Mouse (Mus musculus) midbrain, embryonic 13.5 days (tissue): ENCODE measurements around the gene Ggact. TPM values are rescaled to one million over a fixed set of nuclear protein-coding genes. Genes with fewer than 3 reads are reported as not detected.
A peak's percentile ranks its signal among the peaks of the same experiment; 100 is the strongest.

Experiments used
- ATAC-seq: fragments of 200-750 bp; cut with Nextera tagmentation; 2 replicates; pipeline ENCODE4 v1.8.0; 2017; ENCODE audit warnings: mild to moderate bottlenecking, moderate TSS enrichment, moderate library complexity
- H3K27ac ChIP-seq: fragments of 300-500 bp; sonication (generic); 2 replicates; pipeline ENCODE4 v1.5.1; 2015; ENCODE audit warnings: inconsistent platforms, mild to moderate bottlenecking, moderate library complexity
- H3K27me3 ChIP-seq: fragments of 300-500 bp; sonication (generic); 2 replicates; pipeline ENCODE4 v1.6.1; 2015; ENCODE audit warnings: mild to moderate bottlenecking, inconsistent platforms
- H3K36me3 ChIP-seq: fragments of 300-500 bp; sonication (generic); 2 replicates; pipeline ENCODE4 v1.6.1; 2015; ENCODE audit warnings: mild to moderate bottlenecking, inconsistent platforms
- H3K4me1 ChIP-seq: fragments of 300-500 bp; sonication (generic); replicated peaks from 2 replicates; pipeline ENCODE4 v1.6.1; 2015; ENCODE audit warnings: inconsistent platforms
- H3K4me2 ChIP-seq: fragments of 300-500 bp; sonication (generic); replicated peaks from 2 replicates; pipeline ENCODE4 v1.6.1; 2015; ENCODE audit warnings: moderate library complexity, mild to moderate bottlenecking, inconsistent platforms
- H3K4me3 ChIP-seq: fragments of 300-500 bp; sonication (generic); replicated peaks from 2 replicates; pipeline ENCODE4 v1.5.1; 2015; ENCODE audit warnings: mild to moderate bottlenecking, inconsistent platforms
- H3K9ac ChIP-seq: fragments of 300-500 bp; sonication (generic); replicated peaks from 2 replicates; pipeline ENCODE4 v1.6.1; 2015; ENCODE audit warnings: mild to moderate bottlenecking, inconsistent platforms
- H3K9me3 ChIP-seq: fragments of 300-500 bp; sonication (generic); 2 replicates; pipeline ENCODE4 v1.6.1; 2016; ENCODE audit warnings: mild to moderate bottlenecking, inconsistent platforms
- WGBS: fragments of 180-500 bp; shearing (Covaris S2); methylation state at CpG from one replicate; pipeline ENCODE4 v1.1.7; 2015; 5-methylcytosine and 5-hydroxymethylcytosine counted together
- polyA plus RNA-seq: library from polyadenylated mRNA; unstranded; fragments of >200 nt; fragmentation: Nextera tagmentation; extraction: Ambion mirVana; gene quantifications from 2 replicates; pipeline ENCODE4 v1.2.1, GENCODE M21; 2015

Gene Ggact
- polyA plus RNA-seq, 1 experiment from 2014 or later, result 4.7 TPM

DNA sequence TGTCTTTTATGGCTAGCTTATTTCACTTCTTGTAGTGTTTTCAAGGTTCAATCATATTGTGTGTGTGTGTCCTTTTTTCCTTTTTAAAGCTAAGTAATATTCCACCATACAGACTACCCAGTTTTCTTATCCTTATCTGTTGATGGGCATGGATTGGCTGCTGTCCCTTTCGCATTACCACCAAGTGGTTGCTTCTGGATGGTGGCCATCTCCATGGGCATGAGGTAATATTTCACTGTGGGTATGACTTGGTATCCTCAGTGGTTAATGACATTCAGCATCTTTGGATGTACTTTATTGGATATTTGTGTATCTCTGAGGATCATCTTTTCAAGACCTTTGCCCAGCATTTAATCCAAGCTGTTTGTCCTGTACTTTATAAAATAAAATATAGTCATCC, 17.5 kb downstream of the Ggact start:
- Histone ChIP-seq H3K27me3 (no peaks in the 10 kb centered on the region), H3K9me3 (no peaks in the 10 kb centered on the region), H3K27ac (no peak overlapping the region), H3K4me2 (no peak overlapping the region), H3K4me1 (no peaks in the 10 kb centered on the region), H3K4me3 (no peak overlapping the region), H3K36me3 (peaks cover 6% of the 10 kb centered on the region; the same call in 1 of the 2 replicates), H3K9ac (no peak overlapping the region)
- no peak for ATAC-seq
- 100% methylated on average over 1 of the region's 1 CpGs for WGBS

DNA sequence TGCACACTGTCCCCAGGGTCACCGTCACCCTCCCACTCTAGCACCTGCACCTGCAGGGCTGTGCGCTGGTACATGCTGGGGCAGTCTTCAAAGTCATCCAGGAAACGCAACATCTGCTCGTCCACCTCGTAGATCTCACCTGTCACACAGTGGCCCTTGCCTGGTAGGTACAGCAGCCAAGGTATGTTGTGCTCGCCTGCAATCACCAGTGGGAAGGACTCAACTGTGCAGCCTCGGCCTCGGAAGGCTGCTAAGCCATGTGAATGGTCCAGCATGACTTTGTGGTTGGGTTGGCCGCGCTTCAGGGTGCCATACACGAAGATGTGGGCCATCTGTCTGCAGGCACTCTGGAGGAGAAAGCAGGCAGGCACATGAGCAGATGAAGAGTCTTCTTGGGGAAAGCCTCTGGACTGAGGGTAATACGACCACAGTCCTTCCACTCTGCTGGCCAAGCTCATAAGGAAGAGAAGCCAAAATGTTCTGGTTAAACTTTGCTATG, 22.0 kb downstream of the Ggact start:
- Histone ChIP-seq H3K9ac (no peak overlapping the region), H3K4me3 (no peak overlapping the region), H3K4me1 (no peaks in the 10 kb centered on the region), H3K36me3 (peaks cover 6% of the 10 kb centered on the region; the same call in 1 of the 2 replicates), H3K4me2 (no peak overlapping the region), H3K27ac (no peak overlapping the region), H3K9me3 (no peaks in the 10 kb centered on the region), H3K27me3 (no peaks in the 10 kb centered on the region)
- no peak for ATAC-seq
- 95% methylated on average over 12 of the region's 12 CpGs for WGBS

- H3K9ac ChIP-seq, result no peak overlapping the region
- H3K9me3 ChIP-seq, result no peaks in the 10 kb centered on the region
- peaks cover 18% of the 10 kb centered on the region for H3K4me1 ChIP-seq
- ATAC-seq, result no peak
- H3K36me3 ChIP-seq, result peaks cover 6% of the 10 kb centered on the region; the same call in 1 of the 2 replicates
- H3K27me3 ChIP-seq, result no peaks in the 10 kb centered on the region
- WGBS, result 91% methylated on average over 1 of the region's 1 CpGs
- H3K4me3 ChIP-seq, result no peak overlapping the region
- no peak overlapping the region for H3K27ac ChIP-seq
- H3K4me2 ChIP-seq, result no peak overlapping the region
Measured at GRCm38 (mm10) chr14:122888480-122888872, 25.1 kb downstream of the Ggact start.

GRCm38 (mm10) chr14:122887702-122888479, 25.7 kb downstream of the Ggact start:
- Histone ChIP-seq H3K27me3 (no peaks in the 10 kb centered on the region), H3K36me3 (peaks cover 6% of the 10 kb centered on the region; the same call in 1 of the 2 replicates), H3K27ac (no peak overlapping the region), H3K4me3 (no peak overlapping the region), H3K9me3 (no peaks in the 10 kb centered on the region), H3K4me2 (no peak overlapping the region), H3K4me1 (peaks cover 24% of the 10 kb centered on the region), H3K9ac (no peak overlapping the region)
- no peak for ATAC-seq
- 86% methylated on average over 3 of the region's 3 CpGs for WGBS

- Histone ChIP-seq H3K27me3 (no peaks in the 10 kb centered on the region), H3K4me3 (no peak overlapping the region), H3K36me3 (peaks cover 6% of the 10 kb centered on the region; the same call in 1 of the 2 replicates), H3K9me3 (no peaks in the 10 kb centered on the region), H3K9ac (no peak overlapping the region), H3K4me2 (no peak overlapping the region), H3K4me1 (peaks cover 30% of the 10 kb centered on the region), H3K27ac (no peak overlapping the region)
- 86% methylated on average over 1 of the region's 1 CpGs for WGBS
- ATAC-seq, result no peak
Measured at GRCm38 (mm10) chr14:122887278-122887677, 26.3 kb downstream of the Ggact start.

DNA sequence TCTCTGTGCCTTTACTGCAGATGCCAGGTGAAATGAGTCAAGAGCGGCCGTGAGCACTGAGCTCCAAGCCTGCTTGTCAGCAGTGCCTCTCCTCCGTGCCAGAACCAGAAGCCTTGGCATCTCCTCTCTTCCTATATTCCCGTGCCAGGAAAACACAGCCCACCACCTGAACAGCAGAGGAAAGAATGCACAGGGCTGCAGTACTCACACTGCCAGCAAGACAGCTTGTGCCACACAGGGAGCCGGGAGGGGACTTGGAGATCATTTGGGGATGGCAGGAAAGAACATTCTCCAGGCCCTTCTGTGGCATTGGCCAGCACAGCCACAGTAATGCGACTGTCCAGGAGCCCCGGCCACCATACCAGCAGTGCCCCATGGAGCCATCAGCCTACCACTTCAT, 27.7 kb downstream of the Ggact start:
- peaks cover 39% of the 10 kb centered on the region for H3K4me1 ChIP-seq
- H3K4me3 ChIP-seq, result no peak overlapping the region
- no peak overlapping the region for H3K9ac ChIP-seq
- H3K27me3 ChIP-seq, result no peaks in the 10 kb centered on the region
- no peaks in the 10 kb centered on the region for H3K9me3 ChIP-seq
- no peak overlapping the region for H3K27ac ChIP-seq
- H3K4me2 ChIP-seq, result no peak overlapping the region
- no peak for ATAC-seq
- WGBS, result 93% methylated on average over 7 of the region's 7 CpGs
- no peaks in the 10 kb centered on the region for H3K36me3 ChIP-seq

GRCm38 (mm10) chr14:122883821-122884584, 29.6 kb downstream of the Ggact start:
- no peaks in the 10 kb centered on the region for H3K36me3 ChIP-seq
- no peaks in the 10 kb centered on the region for H3K27me3 ChIP-seq
- peaks cover 39% of the 10 kb centered on the region for H3K4me1 ChIP-seq
- 34% methylated on average over 10 of the region's 10 CpGs for WGBS
- ATAC-seq, result peak; percentile 56
- no peak overlapping the region for H3K9ac ChIP-seq
- H3K4me2 ChIP-seq, result no peak overlapping the region
- H3K27ac ChIP-seq, result peak overlapping the region; percentile 58
- H3K9me3 ChIP-seq, result no peaks in the 10 kb centered on the region
- H3K4me3 ChIP-seq, result no peak overlapping the region

DNA sequence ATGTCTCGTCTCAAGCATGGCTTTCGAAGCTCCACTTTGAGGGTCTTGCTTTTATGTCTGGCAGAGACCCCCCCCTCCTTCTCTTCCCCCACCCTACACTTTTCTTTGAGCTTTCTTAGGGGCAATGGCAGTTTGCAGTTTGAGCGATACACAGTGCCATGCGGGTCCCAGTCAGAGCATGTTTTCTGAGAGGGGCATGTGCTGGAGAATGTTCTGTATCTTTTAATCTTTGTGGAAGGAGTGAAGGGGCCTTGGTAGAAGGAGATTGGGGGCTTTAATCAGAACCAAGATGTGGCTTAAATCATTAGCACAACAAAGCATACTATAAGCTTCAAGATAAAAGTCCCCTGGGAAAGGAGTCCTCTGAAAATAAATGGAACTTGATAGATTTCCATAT, 30.1 kb downstream of the Ggact start:
- H3K27me3 ChIP-seq, result no peaks in the 10 kb centered on the region; the same call in 1 of the 2 replicates
- WGBS, result 31% methylated on average over 4 of the region's 4 CpGs
- ATAC-seq, result peak; percentile 70
- no peaks in the 10 kb centered on the region for H3K9me3 ChIP-seq
- no peaks in the 10 kb centered on the region for H3K36me3 ChIP-seq
- H3K27ac ChIP-seq, result peak overlapping the region; percentile 75
- no peak overlapping the region for H3K4me2 ChIP-seq
- H3K9ac ChIP-seq, result no peak overlapping the region
- no peak overlapping the region for H3K4me3 ChIP-seq
- H3K4me1 ChIP-seq, result peaks cover 39% of the 10 kb centered on the region

GRCm38 (mm10) chr14:122882795-122883409, 30.7 kb downstream of the Ggact start:
- H3K4me3 ChIP-seq, result no peak overlapping the region
- ATAC-seq, result peak; percentile 57
- peaks cover 39% of the 10 kb centered on the region for H3K4me1 ChIP-seq
- H3K4me2 ChIP-seq, result no peak overlapping the region
- no peaks in the 10 kb centered on the region for H3K36me3 ChIP-seq
- H3K9me3 ChIP-seq, result no peaks in the 10 kb centered on the region
- H3K9ac ChIP-seq, result no peak overlapping the region
- H3K27ac ChIP-seq, result peak overlapping the region; percentile 75
- H3K27me3 ChIP-seq, result no peaks in the 10 kb centered on the region; the same call in 1 of the 2 replicates
- WGBS, result 46% methylated on average over 7 of the region's 7 CpGs

- H3K27ac ChIP-seq, result peak overlapping the region; percentile 75
- 41% methylated on average over 9 of the region's 9 CpGs for WGBS
- no peaks in the 10 kb centered on the region for H3K9me3 ChIP-seq
- ATAC-seq, result peak; percentile 43
- H3K4me1 ChIP-seq, result peaks cover 39% of the 10 kb centered on the region
- H3K4me3 ChIP-seq, result no peak overlapping the region
- peaks cover 2% of the 10 kb centered on the region; the same call in 1 of the 2 replicates for H3K27me3 ChIP-seq
- no peaks in the 10 kb centered on the region for H3K36me3 ChIP-seq
- H3K9ac ChIP-seq, result peak overlapping the region; percentile 29; the same call in 1 of the 2 replicates
- H3K4me2 ChIP-seq, result no peak overlapping the region
Measured at GRCm38 (mm10) chr14:122882201-122882639, 31.3 kb downstream of the Ggact start.

- no peak overlapping the region for H3K9ac ChIP-seq
- WGBS, result 35% methylated on average over 2 of the region's 2 CpGs
- no peak for ATAC-seq
Measured at GRCm38 (mm10) chr14:122881699-122882098, 31.9 kb downstream of the Ggact start.

More at GRCm38 (mm10) chr14:122881699-122882098, 31.9 kb downstream of the Ggact start:
- H3K4me3 ChIP-seq, result no peak overlapping the region
- no peaks in the 10 kb centered on the region for H3K36me3 ChIP-seq
- peaks cover 5% of the 10 kb centered on the region; the same call in 1 of the 2 replicates for H3K27me3 ChIP-seq
- peak overlapping the region; percentile 75 for H3K27ac ChIP-seq
- peaks cover 40% of the 10 kb centered on the region for H3K4me1 ChIP-seq
- no peak overlapping the region for H3K4me2 ChIP-seq
- no peaks in the 10 kb centered on the region for H3K9me3 ChIP-seq
